Mouse (Mus musculus) monocyte, adult 2 months (primary cell): ENCODE data around the gene Gm8165.
"Not testable (repeated sequence)": the region's sequence is repeated elsewhere in the genome, so short reads cannot be mapped to it uniquely, and the experiment has no call there.

ENCODE experiments used
- DNase-seq, 2 experiments: peaks; one replicate each; pipeline ENCODE4 v3.0.0; 2022; ENCODE audit warnings: low spot score in 2 of 2, low read depth in 1 of 2

Gene Gm8165

DNA sequence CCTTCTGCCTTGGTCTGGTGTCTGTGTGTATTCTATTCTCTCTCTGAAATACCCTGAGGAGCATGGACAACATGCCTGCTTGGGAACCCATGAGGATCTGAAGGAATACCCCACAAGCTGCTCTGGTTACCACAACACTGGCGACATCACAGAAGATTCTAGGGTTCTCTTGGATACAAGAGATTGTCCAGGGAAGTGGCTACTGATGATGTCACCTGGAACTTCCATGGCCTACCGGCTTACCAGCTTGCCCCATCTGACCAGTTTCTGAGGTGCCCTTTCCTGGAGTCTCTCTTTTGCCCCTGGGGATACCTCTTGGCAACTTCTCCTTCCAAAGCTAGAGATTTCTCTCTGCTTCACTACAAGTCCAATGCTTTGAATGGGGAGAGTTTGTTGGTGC, at the start of gene Gm8165:
Gene Gm8165, minus strand, starts transcription at position 101 of the 400 bp plus-strand sequence.
- DNase-seq, result not testable (repeated sequence)

DNA sequence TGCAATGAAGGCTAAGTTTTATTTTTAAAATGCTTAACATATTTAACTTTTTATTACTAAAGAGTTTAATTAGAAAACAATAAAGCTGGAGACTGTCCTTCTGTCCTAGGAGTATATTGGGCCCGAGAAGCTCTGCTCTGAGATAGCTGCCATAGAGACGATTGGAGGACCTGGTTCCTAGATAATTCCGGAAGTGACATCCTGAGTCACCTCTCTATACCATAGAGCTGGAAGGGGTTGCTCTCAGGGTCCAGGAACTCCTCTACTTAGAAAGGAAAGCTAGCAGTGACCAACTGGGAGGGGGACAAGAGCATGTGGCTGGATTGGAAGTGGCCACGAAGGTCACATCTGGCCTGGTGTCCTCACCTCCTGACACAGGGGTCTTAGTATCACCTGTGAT, 20.6 kb upstream of the Gm8165 start, which contains the start of gene Gm7324:
Gene Gm7324, plus strand, starts transcription at position 208 of the 400 bp plus-strand sequence.
- DNase-seq, result not testable (repeated sequence)
